Mouse (Mus musculus) spleen, adult 2 months (tissue): ENCODE measurements around the gene Plcl1.

Experiments used
- CTCF ChIP-seq: fragments of 200-500 bp; IDR thresholded peaks from 2 replicates; pipeline ENCODE4 v1.5.1; 2011; ENCODE audit warnings: mild to moderate bottlenecking, inconsistent platforms; ENCODE audit not compliant: insufficient read depth, insufficient read length, insufficient replicate concordance; ENCODE audit errors: extremely low read depth
- POLR2A ChIP-seq: fragments of 200-500 bp; IDR thresholded peaks from 2 replicates; pipeline ENCODE4 v1.6.1; 2011; ENCODE audit warnings: low read depth, low read length, inconsistent platforms

DNA sequence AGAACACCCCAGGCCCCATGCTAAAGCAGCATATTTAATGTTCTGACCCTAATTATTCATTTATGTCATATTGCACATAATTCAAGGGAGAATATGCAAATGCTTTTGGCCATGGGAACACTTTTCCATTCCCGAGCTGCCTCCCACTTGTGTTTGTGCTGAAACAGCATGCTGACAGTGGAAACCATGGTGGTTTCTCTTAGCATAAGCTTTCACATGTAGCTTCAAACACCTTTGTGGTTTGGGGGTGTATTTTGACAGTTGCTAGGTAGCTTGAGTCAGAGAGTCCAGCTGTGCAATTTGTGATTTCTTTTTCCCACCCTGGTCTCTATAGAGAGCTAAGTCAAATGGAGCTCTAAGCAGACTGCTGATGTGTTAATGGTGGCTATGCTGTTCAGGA lies 42.4 kb downstream of the Plcl1 start:
- TF ChIP-seq POLR2A: no peak
- TF ChIP-seq CTCF: no peak
